In genomic region chr13:72302436-72303125, GRCm38 (mm10) we compare ENCODE assay signal across 15 mouse cellular contexts.
A peak's percentile ranks its signal among the peaks of the same experiment; 100 is the strongest.
DNase-seq lines count a peak whose midpoint lies in the region; ATAC-seq and TF ChIP-seq lines count a peak whose summit lies in the region.
"Had no signal": no experiment of that assay in that cellular context is flagged by ENCODE, and none has a peak within 500 bp of the region (broad histone marks: within the 10 kb centered on the region; RNA-seq: fewer than 3 reads in every experiment).

No protein-coding gene starts in this region.

- TF ChIP-seq CTCF in brain, embryonic 14.5 days (IDR thresholded peaks at IDR 0.05; ENCODE audit: borderline replicate concordance, extremely low read depth, insufficient read depth, insufficient read length) = no peak
- TF ChIP-seq CTCF in hindbrain, postnatal 0 days (IDR thresholded peaks at IDR 0.05; ENCODE audit: low read depth) = no peak

- H3K4me3 ChIP-seq in hindbrain, embryonic 11.5 days (ENCODE audit: low read depth, low read length) = no peak overlapping the region
- H3K4me3 ChIP-seq in hindbrain, embryonic 10.5 days = no peak overlapping the region
- 0 out of 2 replicates have a peak overlapping the region, but pooled peaks have one; percentile 17 for H3K4me3 ChIP-seq in forebrain, embryonic 15.5 days
- 0 out of 2 replicates have a peak overlapping the region, but pooled peaks have one; percentile 16 for H3K4me3 ChIP-seq in hindbrain, postnatal 0 days (ENCODE audit: low read length)
- H3K4me3 ChIP-seq: erythroblast, embryonic 14.5 days; limb, embryonic 13.5 days had no signal

- H3K36me3 ChIP-seq in hindbrain, embryonic 11.5 days (ENCODE audit: control insufficient read depth, insufficient read depth, low read length) = no peaks in the 10 kb centered on the region
- H3K36me3 ChIP-seq in hindbrain, embryonic 10.5 days = no peaks in the 10 kb centered on the region
- H3K36me3 ChIP-seq in forebrain, embryonic 15.5 days = no peaks in the 10 kb centered on the region
- no peaks in the 10 kb centered on the region for H3K36me3 ChIP-seq in hindbrain, postnatal 0 days (ENCODE audit: insufficient read depth, low read length)
- H3K36me3 ChIP-seq: limb, embryonic 13.5 days had no signal

- no peak overlapping the region for H3K27ac ChIP-seq in hindbrain, embryonic 11.5 days (ENCODE audit: low read depth, low read length)
- no peak overlapping the region for H3K27ac ChIP-seq in hindbrain, embryonic 10.5 days
- H3K27ac ChIP-seq in forebrain, embryonic 15.5 days (replicated peaks) = no peak overlapping the region
- H3K27ac ChIP-seq in hindbrain, postnatal 0 days = no peak overlapping the region
- H3K27ac ChIP-seq: limb, embryonic 13.5 days; liver, embryonic 14.5 days had no signal

- no peak for ATAC-seq in hindbrain, embryonic 11.5 days (ENCODE audit: low FRiP score)
- ATAC-seq in forebrain, embryonic 15.5 days (replicated peaks) = peak; percentile 39; the same call in 1 of the 2 replicates
- ATAC-seq in hindbrain, postnatal 0 days = no peak

- no peak for TF ChIP-seq POLR2A in brain, embryonic 14.5 days (IDR thresholded peaks at IDR 0.05; ENCODE audit: borderline replicate concordance, extremely low read depth, insufficient read depth, insufficient read length, poor library complexity, severe bottlenecking)

- peaks cover 3% of the 10 kb centered on the region; the same call in 1 of the 2 replicates for H3K27me3 ChIP-seq in hindbrain, embryonic 11.5 days (ENCODE audit: control insufficient read depth, insufficient read depth, low read length)
- peaks cover 46% of the 10 kb centered on the region for H3K27me3 ChIP-seq in hindbrain, embryonic 10.5 days (ENCODE audit: insufficient read depth, poor library complexity, severe bottlenecking)
- peaks cover 64% of the 10 kb centered on the region for H3K27me3 ChIP-seq in forebrain, embryonic 15.5 days
- H3K27me3 ChIP-seq in hindbrain, postnatal 0 days (ENCODE audit: insufficient read depth, low read length) = peaks cover 13% of the 10 kb centered on the region

- H3K9ac ChIP-seq in hindbrain, embryonic 11.5 days (ENCODE audit: low read depth, low read length) = no peak overlapping the region
- no peak overlapping the region for H3K9ac ChIP-seq in forebrain, embryonic 15.5 days (replicated peaks)
- no peak overlapping the region for H3K9ac ChIP-seq in hindbrain, postnatal 0 days (replicated peaks; ENCODE audit: low read length)
- H3K9ac ChIP-seq: limb, embryonic 13.5 days; liver, embryonic 14.5 days had no signal

- H3K9me3 ChIP-seq in hindbrain, embryonic 11.5 days (ENCODE audit: control insufficient read depth, low read length) = no peaks in the 10 kb centered on the region
- H3K9me3 ChIP-seq in hindbrain, embryonic 10.5 days = no peaks in the 10 kb centered on the region
- H3K9me3 ChIP-seq in forebrain, embryonic 15.5 days = no peaks in the 10 kb centered on the region
- H3K9me3 ChIP-seq in hindbrain, postnatal 0 days (ENCODE audit: low read length) = no peaks in the 10 kb centered on the region
- H3K9me3 ChIP-seq: limb, embryonic 13.5 days had no signal

- H3K4me1 ChIP-seq in hindbrain, embryonic 11.5 days (replicated peaks; ENCODE audit: control insufficient read depth, insufficient read depth, low read length) = peaks cover 7% of the 10 kb centered on the region
- peaks cover 77% of the 10 kb centered on the region for H3K4me1 ChIP-seq in hindbrain, embryonic 10.5 days (replicated peaks)
- H3K4me1 ChIP-seq in forebrain, embryonic 15.5 days = peaks cover 26% of the 10 kb centered on the region
- H3K4me1 ChIP-seq in hindbrain, postnatal 0 days (ENCODE audit: insufficient read depth, low read length) = no peaks in the 10 kb centered on the region
- H3K4me1 ChIP-seq: limb, embryonic 13.5 days had no signal

- WGBS in hindbrain, embryonic 11.5 days = 67% methylated on average over 19 of the region's 19 CpGs
- 71% methylated on average over 19 of the region's 19 CpGs for whole genome bisulfite sequencing in hindbrain, embryonic 10.5 days
- 33% methylated on average over 19 of the region's 19 CpGs for WGBS in forebrain, embryonic 15.5 days
- WGBS in hindbrain, postnatal 0 days = 42% methylated on average over 19 of the region's 19 CpGs

- intact Hi-C loops in left cerebral cortex, postnatal 25 days (cut with DNase I) = loop anchor here (1.0 kb wide), 1 partner anchor 327 kb away; no protein-coding TSS in a partner anchor

- DNase-seq in hindbrain, embryonic 11.5 days (ENCODE audit: low spot score) = peak; percentile 19
- DNase-seq in hindbrain, embryonic 10.5 days (ENCODE audit: low spot score) = no peak
- DNase-seq in brain, embryonic 14.5 days (ENCODE audit: low read depth) = peak; percentile 72
- no peak for DNase-seq in hindbrain, postnatal 0 days (ENCODE audit: low spot score)
- DNase-seq in cerebellum, adult 9-11 months = no peak
- DNase-seq in adrenal gland, adult 18-20 months (ENCODE audit: low spot score in 2 of 2) = no peak
- DNase-seq in left cerebral cortex, postnatal 25 days (ENCODE audit: low spot score in 2 of 2) = no peak
- DNase-seq: adrenal gland, postnatal 14 days; cerebellum, adult 18-20 months; gastrocnemius, postnatal 36 days; kidney, adult 11 months had no signal

- no peak overlapping the region for H3K4me2 ChIP-seq in hindbrain, embryonic 11.5 days (replicated peaks; ENCODE audit: low read depth, low read length)
- peak overlapping the region; percentile 31 for H3K4me2 ChIP-seq in forebrain, embryonic 15.5 days (replicated peaks)
- H3K4me2 ChIP-seq in hindbrain, postnatal 0 days (ENCODE audit: low read depth, low read length) = peak overlapping the region; percentile 51
- H3K4me2 ChIP-seq: limb, embryonic 13.5 days had no signal

Comparison
In these comparisons a context has a peak if more than half of its experiments do, and no peak if none do; other contexts are left out.
1. DNase-seq: peak in hindbrain, embryonic 11.5 days (single experiment) and brain, embryonic 14.5 days (single experiment); none in hindbrain, embryonic 10.5 days (single experiment), hindbrain, postnatal 0 days (single experiment), cerebellum, adult 9-11 months (single experiment), adrenal gland, adult 18-20 months (0 of 2) and left cerebral cortex, postnatal 25 days (0 of 2).
2. H3K4me3 ChIP-seq: peak in forebrain, embryonic 15.5 days (single experiment) and hindbrain, postnatal 0 days (single experiment); none in hindbrain, embryonic 11.5 days (single experiment) and hindbrain, embryonic 10.5 days (single experiment).